Mouse (Mus musculus) heart, adult 2 months (tissue): ENCODE results near the gene Trpc3.

ENCODE experiments used
- CTCF ChIP-seq: fragments of 200-600 bp; IDR thresholded peaks from 2 replicates; pipeline ENCODE4 v1.8.1; 2022; ENCODE audit warnings: antibody characterized with exemption, mild to moderate bottlenecking, moderate library complexity
- EP300 ChIP-seq: fragments of 200-500 bp; IDR thresholded peaks from 2 replicates; pipeline ENCODE4 v1.6.1; 2011; ENCODE audit warnings: low read depth, low read length, control low read depth; ENCODE audit not compliant: insufficient read depth
- POLR2A ChIP-seq: fragments of 200-500 bp; IDR thresholded peaks from 2 replicates; pipeline ENCODE4 v1.6.1; 2011; ENCODE audit warnings: mild to moderate bottlenecking, low read depth, low read length, control low read depth; ENCODE audit not compliant: insufficient read depth

GRCm38 (mm10) chr3:36675822-36676221 lies 14.1 kb downstream of the Trpc3 start:
- TF ChIP-seq POLR2A (no peak), CTCF (no peak), EP300 (no peak)
